Mouse (Mus musculus) E14TG2a.4 (cell line): Measurements from ENCODE around the gene Pla2g12b.
"Not testable (repeated sequence)": the region's sequence is repeated elsewhere in the genome, so short reads cannot be mapped to it uniquely, and the experiment has no call there.

ENCODE experiments used
- H3K27me3 ChIP-seq: 2 replicates; pipeline ENCODE4 v1.6.1; 2014; ENCODE audit warnings: low read length, control low read depth; ENCODE audit not compliant: insufficient read depth
- H3K36me3 ChIP-seq: 2 replicates; pipeline ENCODE4 v1.6.1; 2014; ENCODE audit warnings: low read length, control low read depth; ENCODE audit not compliant: insufficient read depth
- H3K4me1 ChIP-seq: replicated peaks from 2 replicates; pipeline ENCODE4 v1.6.1; 2014; ENCODE audit warnings: low read depth, low read length, control low read depth
- H3K4me3 ChIP-seq: replicated peaks from 2 replicates; pipeline ENCODE4 v1.5.1; 2014; ENCODE audit warnings: mild to moderate bottlenecking, low read length
- H3K9me3 ChIP-seq: 2 replicates; pipeline ENCODE4 v1.6.1; 2014; ENCODE audit warnings: low read length, control low read depth
- CTCF ChIP-seq: conservative IDR thresholded peaks from 2 replicates; pipeline ENCODE4 v1.5.1; 2014; ENCODE audit warnings: low read length
- NANOG ChIP-seq: IDR thresholded peaks from 2 replicates; pipeline ENCODE4 v1.6.1; 2014; ENCODE audit warnings: borderline replicate concordance, low read length, mixed read lengths
- POU5F1 ChIP-seq: IDR thresholded peaks from 2 replicates; pipeline ENCODE4 v1.6.1; 2014; ENCODE audit warnings: low read length, borderline replicate concordance

The Pla2g12b gene

DNA sequence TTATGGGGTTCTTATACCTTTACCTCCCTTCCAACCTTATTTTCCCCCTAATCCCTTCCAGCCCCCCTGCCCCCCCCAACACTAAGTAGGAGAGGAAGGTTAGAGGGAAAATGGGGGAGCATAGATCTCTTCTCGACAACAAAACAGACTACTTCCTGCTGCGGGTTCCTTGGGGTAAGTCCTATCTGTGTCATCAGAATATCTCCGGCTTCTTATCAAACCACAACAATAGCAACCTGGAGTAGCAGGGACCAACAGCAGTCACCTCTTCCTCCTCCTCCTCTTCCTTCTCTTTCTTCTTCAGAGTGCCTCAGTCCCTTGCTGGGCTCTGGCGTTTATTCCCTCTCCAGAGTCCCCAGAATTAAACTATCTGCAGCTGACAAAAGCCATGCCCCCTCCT, 11.6 kb upstream of the Pla2g12b start:
- no peaks in the 10 kb centered on the region for H3K36me3 ChIP-seq
- peaks cover 12% of the 10 kb centered on the region for H3K9me3 ChIP-seq
- peaks cover 9% of the 10 kb centered on the region for H3K27me3 ChIP-seq
- H3K4me3 ChIP-seq = no peak overlapping the region
- H3K4me1 ChIP-seq = no peaks in the 10 kb centered on the region
- no peak for TF ChIP-seq CTCF
- TF ChIP-seq POU5F1 = no peak
- TF ChIP-seq NANOG = no peak

DNA sequence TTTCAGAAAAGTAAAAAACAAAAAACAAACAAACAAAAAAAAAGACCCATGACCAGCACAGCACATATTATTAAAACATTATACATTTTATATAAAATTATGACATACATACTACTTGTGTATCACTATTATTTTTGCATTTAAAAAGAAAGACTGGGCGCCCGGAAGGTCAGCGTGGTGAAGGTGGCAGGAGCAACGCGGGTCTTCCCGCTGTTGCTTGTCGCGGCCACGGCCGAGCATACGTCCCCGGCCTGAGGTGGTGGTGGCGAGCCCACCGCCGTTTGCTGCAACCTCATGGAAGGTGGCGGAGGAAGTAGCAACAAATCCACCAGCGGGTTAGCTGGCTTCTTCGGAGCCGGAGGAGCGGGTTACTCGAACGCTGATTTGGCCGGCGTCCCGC, 8.0 kb upstream of the Pla2g12b start, which contains the start of gene Gm10273:
Gene Gm10273 (plus strand): TSS at position 172 of the 400 bp plus-strand sequence.
- not testable (repeated sequence) for H3K27me3 ChIP-seq, H3K4me3 ChIP-seq, H3K4me1 ChIP-seq, H3K36me3 ChIP-seq
- peaks cover 12% of the 10 kb centered on the region for H3K9me3 ChIP-seq

DNA sequence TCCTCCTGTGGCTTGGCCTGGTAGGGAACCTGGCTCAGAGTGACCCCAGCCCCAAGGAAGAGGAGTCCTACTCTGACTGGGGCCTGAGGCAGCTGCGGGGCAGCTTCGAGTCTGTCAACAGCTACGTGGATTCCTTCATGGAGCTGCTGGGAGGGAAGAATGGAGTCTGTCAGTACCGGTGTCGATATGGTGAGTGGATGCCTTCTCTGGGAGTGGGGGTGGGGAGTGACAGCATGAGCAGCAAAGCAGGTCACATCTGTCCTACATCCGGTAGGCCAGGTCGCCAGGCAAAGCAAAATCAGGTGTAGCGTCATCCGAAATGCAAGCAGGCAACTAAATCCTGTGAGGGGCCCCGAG, 311 bp downstream of the Pla2g12b start:
- TF ChIP-seq NANOG (no peak), POU5F1 (no peak), CTCF (no peak)
- Histone ChIP-seq H3K36me3 (no peaks in the 10 kb centered on the region), H3K9me3 (no peaks in the 10 kb centered on the region), H3K4me1 (peaks cover 23% of the 10 kb centered on the region), H3K4me3 (peak overlapping the region; percentile 32), H3K27me3 (peaks cover 14% of the 10 kb centered on the region)

DNA sequence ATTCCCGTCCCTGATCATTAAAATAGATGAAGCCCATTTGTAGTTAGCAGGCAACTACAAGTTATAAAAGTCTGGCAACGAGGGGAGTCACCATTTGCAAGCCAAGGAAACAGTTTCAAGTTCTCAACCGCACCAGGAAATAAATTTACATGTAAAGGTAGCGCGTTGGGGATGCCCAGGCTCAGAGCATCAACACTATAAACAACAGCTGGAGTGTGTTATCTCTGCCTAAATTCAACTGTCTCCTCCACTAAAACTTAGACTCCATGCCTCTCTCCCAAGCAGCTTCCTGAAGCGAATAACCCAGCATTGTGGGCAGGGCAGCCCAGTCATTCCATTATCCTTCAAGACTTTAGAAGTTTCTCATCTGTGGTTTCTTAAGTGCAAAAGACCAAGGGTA, 5.0 kb downstream of the Pla2g12b start:
- no peak overlapping the region for H3K4me3 ChIP-seq
- no peak for TF ChIP-seq POU5F1
- TF ChIP-seq NANOG = no peak
- no peak for TF ChIP-seq CTCF
- peaks cover 8% of the 10 kb centered on the region for H3K27me3 ChIP-seq
- no peaks in the 10 kb centered on the region for H3K9me3 ChIP-seq
- H3K36me3 ChIP-seq = no peaks in the 10 kb centered on the region
- peaks cover 21% of the 10 kb centered on the region for H3K4me1 ChIP-seq

DNA sequence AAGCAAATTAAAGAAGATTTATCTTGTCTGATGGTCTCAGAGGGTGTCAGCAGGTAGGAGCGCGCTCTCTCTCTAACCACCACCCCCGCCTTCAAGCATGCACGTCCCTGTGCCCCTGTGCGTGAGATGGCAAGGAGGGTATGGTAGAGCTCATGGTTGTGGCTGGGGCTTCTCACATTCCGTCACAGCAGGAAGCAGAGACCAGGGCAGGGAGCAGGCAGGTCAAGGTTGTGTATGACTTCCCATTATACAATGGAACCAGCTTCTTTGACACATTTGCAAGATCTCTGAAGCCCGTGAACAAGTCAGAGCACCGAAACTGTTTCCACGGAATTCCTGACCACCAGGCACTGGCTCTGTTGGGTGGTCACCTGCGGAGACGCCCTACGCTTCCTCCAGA, 6.8 kb downstream of the Pla2g12b start:
- Histone ChIP-seq H3K4me1 (peaks cover 9% of the 10 kb centered on the region), H3K9me3 (no peaks in the 10 kb centered on the region), H3K36me3 (no peaks in the 10 kb centered on the region), H3K4me3 (peak overlapping the region; percentile 39; the same call in 1 of the 2 replicates), H3K27me3 (no peaks in the 10 kb centered on the region; the same call in 1 of the 2 replicates)
- TF ChIP-seq NANOG (no peak), POU5F1 (no peak), CTCF (no peak)

DNA sequence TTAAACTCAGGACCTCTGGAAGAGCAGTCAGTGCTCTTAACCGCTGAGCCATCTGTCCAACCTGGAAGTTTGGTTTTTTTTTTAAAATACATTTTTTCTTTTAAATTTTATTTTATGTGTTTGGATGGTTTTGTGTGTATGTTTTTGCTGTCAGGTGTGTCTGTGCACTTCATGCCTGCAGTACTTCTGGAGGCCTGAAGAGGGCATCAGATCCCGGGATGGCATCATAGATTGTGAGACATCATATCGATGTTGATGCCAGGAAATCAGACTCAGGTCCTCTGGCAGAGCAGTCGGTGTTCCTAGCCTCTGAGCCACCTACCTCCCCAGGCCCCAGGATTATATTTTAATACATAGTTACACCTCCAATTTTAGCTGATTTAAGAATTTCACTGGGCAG, 10.3 kb downstream of the Pla2g12b start:
- Histone ChIP-seq H3K4me3 (no peak overlapping the region), H3K27me3 (peaks cover 3% of the 10 kb centered on the region; the same call in 1 of the 2 replicates), H3K4me1 (peaks cover 14% of the 10 kb centered on the region), H3K36me3 (no peaks in the 10 kb centered on the region), H3K9me3 (no peaks in the 10 kb centered on the region)
- TF ChIP-seq CTCF (peak; percentile 80), NANOG (no peak)

DNA sequence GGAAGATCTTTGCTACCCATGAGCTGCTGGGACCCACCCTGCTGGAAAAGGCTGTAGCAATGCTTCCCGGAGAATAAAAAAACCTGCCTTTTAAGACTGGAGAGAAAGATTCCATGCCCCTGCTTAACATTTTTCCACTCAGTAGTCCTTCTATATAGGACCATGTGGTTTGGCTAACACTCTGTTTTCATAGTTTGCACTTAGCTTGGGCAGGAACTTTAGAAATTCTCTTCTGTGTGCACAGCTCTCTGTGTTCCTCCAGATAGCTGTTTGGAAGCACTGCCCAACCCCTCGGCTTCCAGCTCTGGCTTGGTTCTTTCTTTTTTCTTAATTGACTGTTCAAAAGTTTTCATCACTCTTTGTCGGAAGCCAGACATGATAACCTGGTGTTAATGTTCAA, 13.2 kb downstream of the Pla2g12b start:
- Histone ChIP-seq H3K36me3 (no peaks in the 10 kb centered on the region), H3K27me3 (peaks cover 3% of the 10 kb centered on the region; the same call in 1 of the 2 replicates), H3K4me1 (peaks cover 5% of the 10 kb centered on the region; the same call in 1 of the 2 replicates), H3K9me3 (no peaks in the 10 kb centered on the region), H3K4me3 (no peak overlapping the region)
- TF ChIP-seq CTCF (no peak), POU5F1 (no peak), NANOG (no peak)

DNA sequence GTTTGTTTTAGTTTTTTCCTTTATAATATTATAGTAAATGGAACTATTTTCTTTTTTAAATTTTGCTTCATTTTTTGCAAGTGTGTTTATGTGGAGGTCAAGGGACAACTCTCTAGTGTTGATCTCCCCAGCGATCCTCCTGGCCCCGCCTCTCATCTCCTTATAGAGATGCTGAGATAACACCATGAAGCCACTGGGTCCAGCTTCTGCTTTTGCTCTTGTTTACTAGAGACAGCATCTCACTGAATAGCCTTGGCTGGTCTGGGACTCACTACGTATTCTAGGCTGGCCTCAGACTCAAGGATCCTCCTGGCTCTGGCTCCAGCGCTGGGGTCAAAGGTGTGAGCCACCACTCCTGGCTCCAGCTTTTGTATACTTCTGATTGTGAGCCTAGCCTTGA, 16.1 kb downstream of the Pla2g12b start:
- Histone ChIP-seq H3K27me3 (peaks cover 3% of the 10 kb centered on the region; the same call in 1 of the 2 replicates), H3K9me3 (no peaks in the 10 kb centered on the region), H3K4me1 (peaks cover 5% of the 10 kb centered on the region; the same call in 1 of the 2 replicates), H3K36me3 (no peaks in the 10 kb centered on the region), H3K4me3 (no peak overlapping the region)
- TF ChIP-seq CTCF (no peak), NANOG (no peak), POU5F1 (no peak)

DNA sequence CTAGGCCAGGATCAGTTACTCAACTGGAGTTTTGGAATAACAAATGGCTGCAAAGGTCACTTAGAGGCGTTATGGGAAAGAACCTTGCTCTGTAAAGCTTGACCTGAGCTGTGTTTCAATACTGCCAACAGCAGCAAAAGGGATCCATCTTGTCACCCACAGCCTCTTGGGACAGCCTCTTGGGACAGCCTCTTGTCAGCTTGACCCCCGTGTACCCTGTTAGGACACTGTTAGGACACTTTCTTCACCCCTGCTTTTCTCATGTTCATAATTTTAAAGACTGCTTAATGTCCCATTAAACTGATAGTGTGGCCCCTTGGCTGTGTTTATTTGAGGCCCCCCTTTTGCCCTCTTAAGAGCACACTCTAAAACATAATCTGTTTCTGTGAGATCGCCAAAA, 21.0 kb downstream of the Pla2g12b start:
- peaks cover 3% of the 10 kb centered on the region; the same call in 1 of the 2 replicates for H3K27me3 ChIP-seq
- no peak overlapping the region for H3K4me3 ChIP-seq
- no peaks in the 10 kb centered on the region for H3K36me3 ChIP-seq
- H3K9me3 ChIP-seq = no peaks in the 10 kb centered on the region
- TF ChIP-seq CTCF = no peak
- no peak for TF ChIP-seq NANOG
- no peaks in the 10 kb centered on the region for H3K4me1 ChIP-seq
